Mouse (Mus musculus): ENCODE measurements around the gene Arpp19. TPM values are rescaled to one million over a fixed set of nuclear protein-coding genes. Genes with fewer than 3 reads are reported as not detected.

The Arpp19 gene
- polyA plus RNA-seq, 1 experiment from 2014 or later: 234 TPM

DNA sequence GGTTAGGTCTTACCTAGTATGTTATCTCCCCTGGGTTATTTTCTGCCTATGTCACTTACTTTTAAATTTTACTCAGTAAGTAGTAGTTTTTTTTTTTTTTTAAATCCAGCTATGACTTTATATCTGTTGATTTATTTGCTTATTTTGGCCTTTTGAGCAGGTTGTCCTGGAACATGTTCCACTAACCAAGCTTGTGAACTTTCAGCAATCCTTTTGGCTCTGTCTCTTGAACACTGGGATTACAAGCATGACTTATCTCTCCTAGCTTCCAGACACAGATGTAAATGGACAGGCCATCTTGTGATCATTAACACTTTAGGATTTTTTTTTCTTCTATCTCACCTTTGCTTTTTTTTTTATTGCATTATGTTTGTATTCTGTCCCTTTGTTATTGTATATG, 9.7 kb downstream of the Arpp19 start:
- no peak overlapping the region for H3K4me2 ChIP-seq (ENCODE audit: low read length)
- no peak overlapping the region for H3K9ac ChIP-seq (replicated peaks; ENCODE audit: low read length)
- H3K9me3 ChIP-seq (ENCODE audit: control insufficient read depth, low read length): no peaks in the 10 kb centered on the region
- H3K27me3 ChIP-seq (ENCODE audit: control insufficient read depth, insufficient read depth, low read length): no peaks in the 10 kb centered on the region
- ATAC-seq (ENCODE audit: low FRiP score, low TSS enrichment) (no peak), DNase-seq (no peak)
- no peaks in the 10 kb centered on the region for H3K4me1 ChIP-seq (ENCODE audit: control insufficient read depth, insufficient read depth, low read length)
- H3K36me3 ChIP-seq (ENCODE audit: control insufficient read depth, insufficient read depth, low read length): peaks cover 29% of the 10 kb centered on the region; the same call in 1 of the 2 replicates
- no peak overlapping the region for H3K4me3 ChIP-seq (replicated peaks; ENCODE audit: low read depth, low read length)
- no peak overlapping the region for H3K27ac ChIP-seq (replicated peaks; ENCODE audit: low read depth, low read length)

DNA sequence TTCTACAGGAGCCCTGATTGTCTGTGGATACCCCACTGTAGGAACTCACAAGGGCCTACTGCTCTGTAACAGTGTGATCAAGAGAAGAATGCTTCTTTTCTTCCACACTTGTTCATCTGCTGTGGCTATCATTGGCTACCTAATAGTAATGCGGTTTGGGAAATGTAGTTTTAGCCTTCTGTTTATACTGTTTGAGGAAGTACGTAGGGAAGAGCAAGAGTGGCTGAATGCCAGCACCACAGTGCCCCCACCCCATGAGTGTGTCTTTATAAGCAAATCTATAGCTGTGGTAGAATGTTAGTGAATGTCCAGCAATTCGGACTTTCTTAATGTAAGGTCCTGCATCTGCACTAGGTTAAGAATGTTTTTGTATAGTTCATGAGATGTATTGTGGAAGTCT, 11.7 kb downstream of the Arpp19 start:
- DNase-seq (no peak), ATAC-seq (ENCODE audit: low FRiP score, low TSS enrichment) (no peak)
- Histone ChIP-seq H3K27ac (replicated peaks; ENCODE audit: low read depth, low read length) (no peak overlapping the region), H3K9me3 (ENCODE audit: control insufficient read depth, low read length) (no peaks in the 10 kb centered on the region), H3K9ac (replicated peaks; ENCODE audit: low read length) (no peak overlapping the region), H3K4me2 (ENCODE audit: low read length) (no peak overlapping the region), H3K4me1 (ENCODE audit: control insufficient read depth, insufficient read depth, low read length) (no peaks in the 10 kb centered on the region), H3K36me3 (ENCODE audit: control insufficient read depth, insufficient read depth, low read length) (peaks cover 21% of the 10 kb centered on the region; the same call in 1 of the 2 replicates), H3K4me3 (replicated peaks; ENCODE audit: low read depth, low read length) (no peak overlapping the region), H3K27me3 (ENCODE audit: control insufficient read depth, insufficient read depth, low read length) (no peaks in the 10 kb centered on the region)
- WGBS: 89% methylated on average over 3 of the region's 3 CpGs

- Histone ChIP-seq H3K4me3 (replicated peaks; ENCODE audit: low read depth, low read length) (no peak overlapping the region), H3K4me1 (ENCODE audit: control insufficient read depth, insufficient read depth, low read length) (no peaks in the 10 kb centered on the region), H3K4me2 (ENCODE audit: low read length) (no peak overlapping the region), H3K9me3 (ENCODE audit: control insufficient read depth, low read length) (no peaks in the 10 kb centered on the region), H3K9ac (replicated peaks; ENCODE audit: low read length) (no peak overlapping the region), H3K27ac (replicated peaks; ENCODE audit: low read depth, low read length) (no peak overlapping the region), H3K36me3 (ENCODE audit: control insufficient read depth, insufficient read depth, low read length) (peaks cover 21% of the 10 kb centered on the region; the same call in 1 of the 2 replicates), H3K27me3 (ENCODE audit: control insufficient read depth, insufficient read depth, low read length) (no peaks in the 10 kb centered on the region)
- peak; percentile 92 for DNase-seq
- WGBS: 36% methylated on average over 3 of the region's 3 CpGs
- ATAC-seq (ENCODE audit: low FRiP score, low TSS enrichment): peak; percentile 60; the same call in 1 of the 2 replicates
Measured at GRCm38 (mm10) chr9:75050003-75050402, 12.6 kb downstream of the Arpp19 start.

DNA sequence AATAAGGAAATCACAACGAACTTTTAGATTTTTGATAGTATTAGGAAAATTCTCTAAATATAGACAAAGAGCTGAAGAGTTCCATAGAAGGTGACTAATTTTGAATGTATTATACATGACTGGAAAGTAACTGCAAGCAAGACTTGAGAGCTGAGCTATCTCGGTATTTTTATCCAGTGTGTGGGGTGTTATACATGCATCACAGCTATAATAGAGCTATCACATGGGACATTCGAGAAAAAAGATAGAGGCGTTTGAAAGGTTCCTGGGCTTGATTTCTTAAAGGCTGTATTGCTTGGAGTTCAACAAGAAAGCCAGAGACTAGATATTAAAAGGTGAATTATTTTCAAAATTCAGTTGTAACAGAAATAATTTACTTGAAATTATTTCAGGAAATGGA, 14.4 kb downstream of the Arpp19 start:
- Histone ChIP-seq H3K9ac (replicated peaks; ENCODE audit: low read length) (no peak overlapping the region), H3K27ac (replicated peaks; ENCODE audit: low read depth, low read length) (no peak overlapping the region), H3K4me2 (ENCODE audit: low read length) (no peak overlapping the region), H3K27me3 (ENCODE audit: control insufficient read depth, insufficient read depth, low read length) (no peaks in the 10 kb centered on the region), H3K36me3 (ENCODE audit: control insufficient read depth, insufficient read depth, low read length) (peaks cover 12% of the 10 kb centered on the region), H3K9me3 (ENCODE audit: control insufficient read depth, low read length) (no peaks in the 10 kb centered on the region), H3K4me3 (replicated peaks; ENCODE audit: low read depth, low read length) (no peak overlapping the region), H3K4me1 (ENCODE audit: control insufficient read depth, insufficient read depth, low read length) (no peaks in the 10 kb centered on the region)
- DNase-seq (no peak), ATAC-seq (ENCODE audit: low FRiP score, low TSS enrichment) (no peak)
- WGBS: 78% methylated on average over 4 of the region's 4 CpGs

DNA sequence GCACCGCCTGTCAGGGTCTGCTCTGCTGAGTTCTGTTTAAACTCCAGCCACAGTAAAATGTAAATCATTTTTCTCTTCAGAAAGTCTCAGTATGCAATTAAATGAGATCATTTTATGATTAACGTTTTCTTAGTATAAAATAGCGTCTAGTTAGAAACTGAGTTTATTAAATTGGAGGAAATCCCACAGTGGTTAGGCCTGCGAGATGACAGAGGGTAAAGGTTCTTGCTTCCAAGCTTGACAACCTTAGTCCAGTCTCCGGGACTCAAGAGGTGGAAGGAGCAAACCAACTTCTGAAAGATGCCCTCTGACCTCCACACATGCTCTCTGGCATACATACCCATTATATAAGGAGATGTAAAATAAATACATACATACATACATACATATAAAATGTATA, 17.6 kb downstream of the Arpp19 start:
- Histone ChIP-seq H3K27me3 (ENCODE audit: control insufficient read depth, insufficient read depth, low read length) (no peaks in the 10 kb centered on the region), H3K4me1 (ENCODE audit: control insufficient read depth, insufficient read depth, low read length) (no peaks in the 10 kb centered on the region)
- WGBS: 95% methylated on average over 5 of the region's 5 CpGs

DNA sequence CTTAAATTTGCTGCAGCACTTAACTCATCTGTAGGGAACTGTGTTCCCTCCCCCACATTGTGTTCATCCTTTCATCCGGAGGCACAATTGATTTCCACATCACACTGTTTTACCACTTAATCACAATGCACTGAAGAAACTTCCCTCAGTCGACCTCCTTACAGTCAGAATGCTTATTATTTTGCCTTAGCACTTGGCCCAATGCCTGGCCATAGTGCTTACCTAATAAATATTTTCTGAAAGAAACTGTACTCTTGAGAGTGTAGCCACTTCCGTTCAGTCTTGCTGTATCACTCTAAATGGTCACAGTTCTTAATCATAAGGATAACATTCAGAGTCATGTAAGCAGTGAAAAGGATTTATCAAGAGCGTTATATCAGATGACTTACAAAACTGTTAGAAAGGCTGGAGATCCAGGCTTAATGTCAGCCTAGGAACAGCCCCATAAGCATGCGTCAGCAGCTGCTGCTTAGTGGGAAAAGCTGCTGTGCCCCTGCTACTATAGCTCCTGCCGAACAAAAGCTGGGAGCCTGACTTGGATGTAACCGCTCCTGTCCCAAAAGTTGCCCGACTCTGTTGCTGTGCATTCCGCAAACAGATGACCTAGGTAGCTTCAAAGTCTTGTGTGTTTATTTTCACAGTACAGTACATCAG, 27.4 kb downstream of the Arpp19 start:
- no peak overlapping the region for H3K27ac ChIP-seq (replicated peaks; ENCODE audit: low read depth, low read length)
- DNase-seq (no peak), ATAC-seq (ENCODE audit: low FRiP score, low TSS enrichment) (no peak)
- no peaks in the 10 kb centered on the region for H3K4me1 ChIP-seq (ENCODE audit: control insufficient read depth, insufficient read depth, low read length)
- no peak overlapping the region for H3K4me3 ChIP-seq (replicated peaks; ENCODE audit: low read depth, low read length)
- no peak overlapping the region for H3K9ac ChIP-seq (replicated peaks; ENCODE audit: low read length)
- no peak overlapping the region for H3K4me2 ChIP-seq (ENCODE audit: low read length)
- no peaks in the 10 kb centered on the region for H3K27me3 ChIP-seq (ENCODE audit: control insufficient read depth, insufficient read depth, low read length)
- WGBS: 74% methylated on average over 9 of the region's 9 CpGs
- H3K36me3 ChIP-seq (ENCODE audit: control insufficient read depth, insufficient read depth, low read length): no peaks in the 10 kb centered on the region
- no peaks in the 10 kb centered on the region for H3K9me3 ChIP-seq (ENCODE audit: control insufficient read depth, low read length)

More for the DNA sequence above, 17.6 kb downstream of the Arpp19 start:
- no peak overlapping the region for H3K9ac ChIP-seq (replicated peaks; ENCODE audit: low read length)
- no peak overlapping the region for H3K4me2 ChIP-seq (ENCODE audit: low read length)
- H3K4me3 ChIP-seq (replicated peaks; ENCODE audit: low read depth, low read length): no peak overlapping the region
- H3K9me3 ChIP-seq (ENCODE audit: control insufficient read depth, low read length): no peaks in the 10 kb centered on the region
- ATAC-seq (ENCODE audit: low FRiP score, low TSS enrichment) (no peak), DNase-seq (no peak)
- no peak overlapping the region for H3K27ac ChIP-seq (replicated peaks; ENCODE audit: low read depth, low read length)
- H3K36me3 ChIP-seq (ENCODE audit: control insufficient read depth, insufficient read depth, low read length): peaks cover 28% of the 10 kb centered on the region

GRCm38 (mm10) chr9:75070457-75071028, 33.1 kb downstream of the Arpp19 start, which contains the start of gene Myo5a:
TSS of gene Myo5a (plus strand) at chr9:75071015.
- Histone ChIP-seq H3K27ac (replicated peaks; ENCODE audit: low read depth, low read length) (peak within 1 kb of the TSS; percentile 99), H3K9ac (replicated peaks; ENCODE audit: low read length) (peak within 1 kb of the TSS; percentile 96), H3K27me3 (ENCODE audit: control insufficient read depth, insufficient read depth, low read length) (no peaks in the 10 kb centered on the region), H3K4me3 (replicated peaks; ENCODE audit: low read depth, low read length) (peak within 1 kb of the TSS; percentile 96), H3K36me3 (ENCODE audit: control insufficient read depth, insufficient read depth, low read length) (no peaks in the 10 kb centered on the region), H3K4me2 (ENCODE audit: low read length) (peak within 1 kb of the TSS; percentile 73), H3K4me1 (ENCODE audit: control insufficient read depth, insufficient read depth, low read length) (peaks cover 34% of the 10 kb centered on the region), H3K9me3 (ENCODE audit: control insufficient read depth, low read length) (no peaks in the 10 kb centered on the region)
- 23% methylated on average over 23 of the region's 23 CpGs for WGBS
- ATAC-seq (ENCODE audit: low FRiP score, low TSS enrichment) (no peak; the same call in 1 of the 2 replicates), DNase-seq (peak; percentile 57)

DNA sequence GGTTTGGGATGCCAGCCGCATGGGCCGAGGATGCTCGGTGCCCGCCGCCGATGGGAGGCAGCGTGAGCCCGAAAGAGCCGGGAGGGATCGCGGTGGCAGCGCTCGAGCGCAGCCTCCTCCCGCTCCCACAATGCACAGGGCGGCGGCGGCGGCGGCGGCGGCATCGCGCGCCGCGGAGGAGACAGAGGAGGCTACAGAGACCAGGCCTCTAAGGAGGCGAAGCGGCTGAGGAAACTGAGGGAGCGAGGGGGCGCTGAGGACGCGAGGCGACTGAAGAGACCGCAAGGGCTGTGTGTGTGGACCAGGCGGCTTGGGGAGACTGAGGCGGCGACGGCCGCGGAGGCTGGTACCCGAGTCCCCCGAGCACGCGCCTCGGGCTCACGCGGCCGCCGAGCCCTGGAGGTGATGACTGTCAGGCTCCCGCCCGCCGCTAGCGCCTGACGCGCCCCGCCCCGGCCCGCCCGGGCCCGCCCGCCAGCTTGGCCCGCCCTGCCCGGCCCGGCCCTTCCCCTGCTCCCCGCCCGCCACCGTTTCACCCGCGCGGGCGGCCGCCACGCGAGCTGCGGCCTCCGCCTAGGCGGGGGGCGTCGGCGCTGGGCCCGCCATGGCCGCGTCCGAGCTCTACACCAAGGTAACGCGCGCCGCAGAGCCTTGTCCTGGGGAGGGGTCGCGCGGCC, 33.8 kb downstream of the Arpp19 start:
- H3K4me1 ChIP-seq (ENCODE audit: control insufficient read depth, insufficient read depth, low read length): peaks cover 35% of the 10 kb centered on the region
- no peaks in the 10 kb centered on the region for H3K36me3 ChIP-seq (ENCODE audit: control insufficient read depth, insufficient read depth, low read length)
- under 1% methylated on average over 52 of the region's 92 CpGs for WGBS
- H3K4me3 ChIP-seq (replicated peaks; ENCODE audit: low read depth, low read length): peak overlapping the region; percentile 96
- peak overlapping the region; percentile 96 for H3K9ac ChIP-seq (replicated peaks; ENCODE audit: low read length)
- ATAC-seq (ENCODE audit: low FRiP score, low TSS enrichment) (peak; percentile 95), DNase-seq (peak; percentile 93)
- H3K27ac ChIP-seq (replicated peaks; ENCODE audit: low read depth, low read length): peak overlapping the region; percentile 99
- H3K9me3 ChIP-seq (ENCODE audit: control insufficient read depth, low read length): no peaks in the 10 kb centered on the region
- peak overlapping the region; percentile 73 for H3K4me2 ChIP-seq (ENCODE audit: low read length)
- no peaks in the 10 kb centered on the region for H3K27me3 ChIP-seq (ENCODE audit: control insufficient read depth, insufficient read depth, low read length)

All from midbrain, embryonic 14.5 days (tissue).